Mouse (Mus musculus): ENCODE data around the gene Guca1a.
"Not testable (repeated sequence)": the region's sequence is repeated elsewhere in the genome, so short reads cannot be mapped to it uniquely, and the experiment has no call there.

Gene Guca1a

GRCm38 (mm10) chr17:47420195-47420594 is 19.8 kb upstream of the Guca1a start:
- DNase-seq (ENCODE audit: low read depth, low spot score): no peak

- not testable (repeated sequence) for DNase-seq (ENCODE audit: low read depth, low spot score)
Measured at GRCm38 (mm10) chr17:47409897-47410861, 9.8 kb upstream of the Guca1a start.

GRCm38 (mm10) chr17:47408558-47408898 is 8.1 kb upstream of the Guca1a start:
- peak; percentile 75 for DNase-seq (ENCODE audit: low read depth, low spot score)

GRCm38 (mm10) chr17:47407717-47408557 is 7.6 kb upstream of the Guca1a start:
- DNase-seq (ENCODE audit: low read depth, low spot score): no peak

- DNase-seq (ENCODE audit: low read depth, low spot score): no peak
Measured at GRCm38 (mm10) chr17:47399091-47399490, 1.3 kb downstream of the Guca1a start.

- peak; percentile 67 for DNase-seq (ENCODE audit: low read depth, low spot score)
Measured at GRCm38 (mm10) chr17:47395376-47395913, 4.9 kb downstream of the Guca1a start.

GRCm38 (mm10) chr17:47394223-47394869 is 6.0 kb downstream of the Guca1a start:
- DNase-seq (ENCODE audit: low read depth, low spot score): peak; percentile 41

- DNase-seq (ENCODE audit: low read depth, low spot score): peak; percentile 71
Measured at GRCm38 (mm10) chr17:47386649-47387048, 13.7 kb downstream of the Guca1a start.

GRCm38 (mm10) chr17:47385145-47385544 is 15.2 kb downstream of the Guca1a start, which contains the start of gene Guca1b:
Gene Guca1b (plus strand): TSS chr17:47385393.
- DNase-seq (ENCODE audit: low read depth, low spot score): no peak

- DNase-seq (ENCODE audit: low read depth, low spot score): peak; percentile 20
Measured at GRCm38 (mm10) chr17:47384064-47384463, 16.3 kb downstream of the Guca1a start.

GRCm38 (mm10) chr17:47383266-47383665 is 17.1 kb downstream of the Guca1a start:
- DNase-seq (ENCODE audit: low read depth, low spot score): no peak

GRCm38 (mm10) chr17:47381917-47382316 is 18.5 kb downstream of the Guca1a start:
- no peak for DNase-seq (ENCODE audit: low read depth, low spot score)

GRCm38 (mm10) chr17:47378133-47378532 is 22.3 kb downstream of the Guca1a start:
- DNase-seq (ENCODE audit: low read depth, low spot score): no peak

GRCm38 (mm10) chr17:47376779-47377280 is 23.6 kb downstream of the Guca1a start:
- DNase-seq (ENCODE audit: low read depth, low spot score): no peak

- no peak for DNase-seq (ENCODE audit: low read depth, low spot score)
Measured at GRCm38 (mm10) chr17:47373991-47374390, 26.4 kb downstream of the Guca1a start.

GRCm38 (mm10) chr17:47371451-47371850 is 28.9 kb downstream of the Guca1a start:
- DNase-seq (ENCODE audit: low read depth, low spot score): peak; percentile 82

GRCm38 (mm10) chr17:47369087-47369443 is 31.3 kb downstream of the Guca1a start:
- DNase-seq (ENCODE audit: low read depth, low spot score): no peak

GRCm38 (mm10) chr17:47368401-47369086 is 31.8 kb downstream of the Guca1a start, which contains the start of gene Mrps10:
Gene Mrps10 (plus strand): TSS chr17:47368887.
- DNase-seq (ENCODE audit: low read depth, low spot score): peak; percentile 94

- DNase-seq (ENCODE audit: low read depth, low spot score): no peak
Measured at GRCm38 (mm10) chr17:47361343-47361742, 39.0 kb downstream of the Guca1a start.

- peak; percentile 75 for DNase-seq (ENCODE audit: low read depth, low spot score)
Measured at GRCm38 (mm10) chr17:47359964-47360363, 40.4 kb downstream of the Guca1a start.

All from CD4-positive, CD25-positive, alpha-beta regulatory T cell, adult 2 months (primary cell).